Mouse (Mus musculus): ENCODE data around the gene Usp44. TPM values are rescaled to one million over a fixed set of nuclear protein-coding genes. Genes with fewer than 3 reads are reported as not detected.
"Not testable (repeated sequence)": the region's sequence is repeated elsewhere in the genome, so short reads cannot be mapped to it uniquely, and the experiment has no call there.

Usp44 gene
- under 1 TPM in 4 of 26 experiments, not detected in 22; 0.21 to 0.45 (median 0.27) TPM for total RNA-seq (2018; cell fraction: chromatin; rRNA removed)
- total RNA-seq (2018; cell fraction: cytosol; rRNA removed): under 1 TPM in 13 of 26 experiments, not detected in 13; 0.03 to 0.13 (median 0.06) TPM
- under 1 TPM in 14 of 26 experiments, not detected in 12; 0.17 to 0.84 (median 0.29) TPM for total RNA-seq (2018; cell fraction: nucleus; rRNA removed)
- 0.08 TPM in 1 of 3 replicates, not detected in the others for polyA plus RNA-seq (2018)

DNA sequence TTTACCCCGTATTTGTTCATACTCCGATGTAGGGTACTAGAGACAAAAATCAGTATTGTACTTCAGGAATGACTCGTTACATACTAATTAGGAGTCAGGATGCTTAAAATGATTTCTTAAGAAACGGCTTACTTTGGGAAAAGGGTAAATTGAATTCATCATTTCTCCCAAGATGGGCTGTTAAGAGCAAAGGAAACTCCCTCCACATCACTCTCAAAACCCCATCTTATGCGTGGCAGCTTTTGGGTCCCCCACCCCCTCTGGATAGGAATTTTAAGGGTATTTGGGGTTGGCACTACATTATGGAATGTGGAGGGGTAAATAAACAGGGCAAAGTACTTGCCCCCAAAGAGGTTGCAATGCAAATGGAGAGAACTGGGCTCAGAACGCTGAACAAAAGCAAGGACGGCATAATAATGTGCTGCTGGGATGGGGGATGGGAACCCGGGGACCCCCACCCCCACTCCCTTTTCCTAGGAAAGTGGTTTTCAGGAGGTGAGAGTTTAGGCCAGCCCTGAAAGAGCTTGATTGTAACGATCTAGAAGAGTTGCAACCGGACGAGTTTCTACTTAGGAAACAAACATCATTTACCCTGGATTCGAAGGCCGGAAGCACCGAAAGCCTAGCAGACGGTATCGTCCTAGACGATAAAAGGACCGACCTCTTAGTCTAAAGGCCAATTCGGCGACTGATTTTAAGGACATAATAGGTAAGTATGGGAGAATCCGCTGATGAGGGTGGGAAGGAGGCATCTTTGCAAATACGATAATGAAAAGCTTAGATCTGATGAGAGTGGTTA is at the start of gene Usp44:
Gene Usp44, plus strand, starts transcription at position 625 of the 799 bp plus-strand sequence.
- Histone ChIP-seq H3K27ac (no peak within 1 kb of the TSS), H3K4me3 (ENCODE audit: inconsistent target) (no peak within 1 kb of the TSS), H3K79me2 (ENCODE audit: inconsistent target) (no peaks in the 10 kb centered on the region), H3K36me3 (ENCODE audit: inconsistent target) (no peaks in the 10 kb centered on the region)
- WGBS (ENCODE audit: missing documents): 80% methylated on average over 21 of the region's 22 CpGs

DNA sequence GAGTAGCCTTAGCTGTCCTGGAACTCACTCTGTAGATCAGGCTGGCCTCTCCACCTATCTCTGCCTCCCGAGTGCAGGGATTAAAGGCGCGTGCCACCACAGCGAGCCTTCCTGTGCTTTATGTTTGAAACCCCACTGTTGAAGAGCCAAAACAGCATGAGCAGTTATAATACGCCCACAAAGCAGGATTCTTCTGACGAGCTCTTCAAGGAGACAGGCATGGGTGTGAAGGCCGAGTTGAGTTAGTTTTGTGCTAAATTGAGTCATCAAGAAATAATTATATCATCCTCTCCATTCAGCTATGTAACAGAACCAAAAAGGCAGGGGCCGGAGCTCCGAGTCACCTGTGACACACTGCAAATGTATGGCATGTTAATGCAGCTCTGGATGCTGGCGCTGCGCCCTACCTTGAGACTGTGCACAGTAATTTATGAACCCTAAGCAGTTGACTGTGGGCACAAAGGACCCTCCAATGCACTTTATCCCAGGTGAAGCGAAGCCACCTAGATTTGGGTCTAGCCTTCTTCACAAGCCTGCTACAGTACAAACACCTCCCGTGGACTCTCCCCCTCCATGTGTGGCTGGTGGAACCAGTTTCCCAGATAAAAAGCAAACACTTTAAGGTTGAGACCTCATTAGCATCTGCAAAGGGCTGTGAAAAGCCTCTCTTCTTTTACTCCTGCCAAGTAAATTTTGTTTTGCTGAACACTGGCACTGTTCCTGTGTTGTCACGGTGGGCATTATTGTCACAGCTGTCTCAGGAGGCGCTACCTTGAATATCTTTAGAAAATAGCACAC is 47.9 kb upstream of the Usp44 start:
- no peak overlapping the region for H3K4me3 ChIP-seq (ENCODE audit: inconsistent target)
- H3K79me2 ChIP-seq (ENCODE audit: inconsistent target): no peaks in the 10 kb centered on the region
- 92% methylated on average over 14 of the region's 15 CpGs for WGBS (ENCODE audit: missing documents)
- no peak overlapping the region for H3K27ac ChIP-seq
- no peaks in the 10 kb centered on the region for H3K36me3 ChIP-seq (ENCODE audit: inconsistent target)

DNA sequence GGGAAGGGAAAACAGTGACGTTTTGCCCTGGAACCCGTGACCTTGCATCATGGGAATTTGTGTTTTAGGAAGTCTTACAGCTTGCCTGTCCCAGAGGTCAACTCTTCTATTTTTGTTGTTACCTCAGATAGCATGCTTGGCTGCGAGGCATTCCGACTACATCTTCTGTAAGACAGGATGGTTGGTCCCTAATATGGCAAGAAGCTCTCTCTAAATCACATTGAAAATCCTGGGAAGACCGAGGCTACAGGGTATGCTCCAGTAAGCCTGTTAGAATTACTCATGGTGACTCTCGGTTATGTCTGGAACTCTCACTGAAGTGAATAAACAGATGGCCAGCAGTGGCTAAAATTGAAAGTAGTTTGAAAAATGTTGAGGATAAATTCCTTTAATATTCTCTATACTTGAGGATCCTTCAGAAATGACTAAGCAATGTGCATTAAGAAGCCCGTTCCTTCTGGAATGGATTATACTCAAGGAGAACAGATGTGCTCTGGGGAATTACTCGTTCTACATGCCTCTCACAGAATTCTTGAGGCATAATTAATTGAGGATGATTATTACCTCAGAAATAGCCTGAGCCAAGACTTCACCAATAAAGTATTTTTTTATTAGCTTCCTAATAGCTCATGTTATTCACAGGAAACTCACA is 31.5 kb upstream of the Usp44 start:
- Histone ChIP-seq H3K27ac (no peak overlapping the region), H3K4me3 (ENCODE audit: inconsistent target) (no peak overlapping the region), H3K79me2 (ENCODE audit: inconsistent target) (no peaks in the 10 kb centered on the region), H3K36me3 (ENCODE audit: inconsistent target) (no peaks in the 10 kb centered on the region)
- 84% methylated on average over 8 of the region's 8 CpGs for WGBS (ENCODE audit: missing documents)

DNA sequence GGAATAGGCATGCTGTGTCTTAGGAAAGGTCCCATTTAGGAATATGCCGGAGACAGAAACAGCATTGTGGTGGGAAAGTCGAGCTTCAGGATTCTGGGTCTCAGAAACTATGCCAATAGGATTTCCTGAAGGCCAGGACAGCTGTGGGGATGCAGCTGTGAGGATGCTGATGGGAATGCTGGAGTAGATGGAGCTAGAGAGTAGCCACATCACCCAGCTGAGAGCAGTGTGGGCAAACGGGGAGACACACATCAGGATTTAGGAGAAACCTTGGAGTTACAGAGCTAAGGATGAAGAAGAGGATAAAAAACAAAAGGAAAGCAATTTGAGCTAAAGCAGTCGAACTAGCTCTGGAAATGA is 31.0 kb upstream of the Usp44 start:
- Histone ChIP-seq H3K4me3 (ENCODE audit: inconsistent target) (no peak overlapping the region), H3K27ac (no peak overlapping the region), H3K36me3 (ENCODE audit: inconsistent target) (no peaks in the 10 kb centered on the region), H3K79me2 (ENCODE audit: inconsistent target) (no peaks in the 10 kb centered on the region)
- 81% methylated on average over 4 of the region's 4 CpGs for WGBS (ENCODE audit: missing documents)

DNA sequence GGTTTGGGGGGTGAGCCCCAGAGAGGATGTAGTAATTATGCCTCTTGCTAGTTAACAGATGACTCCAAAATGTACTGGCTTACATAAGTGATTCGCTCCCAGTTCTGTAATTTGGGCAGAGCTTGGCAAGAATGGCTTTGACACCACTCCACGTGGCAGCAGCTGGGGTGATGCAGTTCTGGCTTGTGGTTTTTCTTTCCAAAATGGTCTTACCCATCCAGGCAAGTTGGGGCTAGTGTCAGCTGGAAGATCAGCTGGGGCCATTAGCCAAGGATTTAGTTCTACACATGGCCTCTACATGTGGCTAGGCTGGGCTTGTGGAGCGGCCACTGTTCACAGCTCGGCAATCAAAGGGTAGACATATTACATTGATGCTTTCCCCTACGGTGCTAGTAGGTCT is 30.5 kb upstream of the Usp44 start:
- H3K27ac ChIP-seq: no peak overlapping the region
- H3K36me3 ChIP-seq (ENCODE audit: inconsistent target): no peaks in the 10 kb centered on the region
- H3K79me2 ChIP-seq (ENCODE audit: inconsistent target): no peaks in the 10 kb centered on the region
- no peak overlapping the region for H3K4me3 ChIP-seq (ENCODE audit: inconsistent target)
- 85% methylated on average over 5 of the region's 5 CpGs for WGBS (ENCODE audit: missing documents)

DNA sequence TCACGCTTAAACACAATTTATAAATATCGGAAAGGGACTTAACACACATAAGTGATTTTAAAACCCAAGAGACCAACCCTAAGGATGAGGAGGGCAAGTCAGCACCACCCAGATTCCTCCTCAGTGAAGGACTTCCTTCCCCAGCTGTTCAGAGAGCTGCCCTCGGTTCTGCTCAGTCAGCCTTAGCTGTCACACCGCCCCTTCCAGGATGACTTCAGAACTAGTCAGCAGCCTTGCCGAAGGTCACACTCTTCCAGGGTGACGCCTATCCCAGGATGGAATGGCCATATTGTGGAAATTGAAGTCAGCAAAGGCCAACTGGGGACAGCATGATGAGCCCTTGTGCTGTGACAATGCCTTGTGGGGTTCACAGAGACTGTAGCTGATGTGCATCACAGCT is 28.2 kb upstream of the Usp44 start:
- no peaks in the 10 kb centered on the region for H3K36me3 ChIP-seq (ENCODE audit: inconsistent target)
- WGBS (ENCODE audit: missing documents): 49% methylated on average over 6 of the region's 6 CpGs
- peak overlapping the region; percentile 36 for H3K27ac ChIP-seq
- no peaks in the 10 kb centered on the region for H3K79me2 ChIP-seq (ENCODE audit: inconsistent target)
- no peak overlapping the region for H3K4me3 ChIP-seq (ENCODE audit: inconsistent target)

DNA sequence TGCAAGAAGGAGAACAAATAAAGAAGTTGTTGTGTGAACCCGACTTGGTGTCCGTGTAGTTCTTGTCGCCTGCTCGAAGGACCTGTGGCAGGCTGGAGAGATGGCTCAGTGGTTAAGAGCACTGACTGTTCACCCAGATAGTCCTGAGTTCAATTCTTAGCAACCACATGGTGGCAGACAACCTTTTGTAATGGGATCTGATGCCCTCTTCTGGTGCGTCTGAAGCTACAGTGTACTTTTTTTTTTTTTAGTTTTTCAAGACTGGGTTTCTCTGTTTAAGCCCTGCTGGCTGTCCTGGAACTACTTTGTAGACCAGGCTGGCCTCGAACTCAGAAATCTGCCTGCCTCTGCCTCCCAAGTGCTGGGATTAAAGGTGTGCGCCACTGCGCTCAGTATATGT is 21.9 kb upstream of the Usp44 start:
- WGBS (ENCODE audit: missing documents): 92% methylated on average over 8 of the region's 8 CpGs
- H3K27ac ChIP-seq; H3K4me3 ChIP-seq (ENCODE audit: inconsistent target); H3K79me2 ChIP-seq (ENCODE audit: inconsistent target); H3K36me3 ChIP-seq (ENCODE audit: inconsistent target): not testable (repeated sequence)

DNA sequence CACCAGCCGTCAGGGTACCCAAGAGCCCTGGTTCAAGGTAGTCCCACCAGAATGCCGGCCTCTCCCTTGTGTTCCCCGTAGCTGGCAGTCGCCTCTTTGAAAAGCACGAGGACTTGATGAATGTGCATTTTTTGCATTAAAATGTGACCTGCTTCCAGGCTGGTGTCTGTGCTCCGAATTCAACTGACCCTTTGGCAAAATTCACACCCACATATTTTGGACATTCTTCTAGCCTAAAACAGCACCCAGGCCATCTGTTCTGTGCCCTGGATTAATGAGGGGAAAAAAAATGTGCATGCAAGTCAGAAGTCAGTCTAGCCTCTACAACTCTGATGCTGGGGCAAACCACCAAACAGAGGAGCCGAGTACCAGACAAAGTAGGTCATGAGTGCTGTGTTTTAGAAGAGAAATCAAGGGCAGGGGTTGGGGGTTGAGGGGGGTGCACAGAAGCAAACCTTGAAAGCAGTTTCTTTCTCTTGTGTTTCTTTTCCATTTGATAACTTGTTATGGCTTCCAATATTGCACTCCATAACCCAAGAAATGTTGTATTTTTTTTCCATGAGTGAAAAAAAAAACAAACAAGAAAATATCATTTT is 20.7 kb upstream of the Usp44 start:
- Histone ChIP-seq H3K79me2 (ENCODE audit: inconsistent target) (no peaks in the 10 kb centered on the region), H3K27ac (no peak overlapping the region), H3K36me3 (ENCODE audit: inconsistent target) (no peaks in the 10 kb centered on the region), H3K4me3 (ENCODE audit: inconsistent target) (no peak overlapping the region)
- WGBS (ENCODE audit: missing documents): 79% methylated on average over 7 of the region's 7 CpGs

DNA sequence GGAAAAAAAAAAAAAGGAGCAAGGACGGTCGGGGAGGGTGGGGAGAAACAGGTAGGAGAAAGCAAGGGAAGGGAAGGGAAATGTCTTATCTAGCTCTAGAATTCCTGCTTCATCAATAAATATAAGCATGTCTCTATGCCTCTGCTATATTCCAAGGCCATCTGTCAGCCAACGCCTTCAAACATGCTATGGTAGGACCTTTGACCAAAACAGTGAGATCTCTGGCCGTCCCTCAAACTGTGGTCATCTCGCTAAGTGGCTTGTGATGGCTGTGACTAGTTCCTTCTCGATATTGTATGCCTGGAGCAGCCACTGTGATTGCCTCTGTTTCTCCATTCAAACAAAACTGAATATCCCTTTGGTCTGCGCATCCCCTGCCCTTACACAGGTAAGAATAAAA is 19.3 kb upstream of the Usp44 start:
- no peaks in the 10 kb centered on the region for H3K79me2 ChIP-seq (ENCODE audit: inconsistent target)
- H3K36me3 ChIP-seq (ENCODE audit: inconsistent target): no peaks in the 10 kb centered on the region
- no peak overlapping the region for H3K27ac ChIP-seq
- H3K4me3 ChIP-seq (ENCODE audit: inconsistent target): no peak overlapping the region
- WGBS (ENCODE audit: missing documents): 96% methylated on average over 6 of the region's 7 CpGs

DNA sequence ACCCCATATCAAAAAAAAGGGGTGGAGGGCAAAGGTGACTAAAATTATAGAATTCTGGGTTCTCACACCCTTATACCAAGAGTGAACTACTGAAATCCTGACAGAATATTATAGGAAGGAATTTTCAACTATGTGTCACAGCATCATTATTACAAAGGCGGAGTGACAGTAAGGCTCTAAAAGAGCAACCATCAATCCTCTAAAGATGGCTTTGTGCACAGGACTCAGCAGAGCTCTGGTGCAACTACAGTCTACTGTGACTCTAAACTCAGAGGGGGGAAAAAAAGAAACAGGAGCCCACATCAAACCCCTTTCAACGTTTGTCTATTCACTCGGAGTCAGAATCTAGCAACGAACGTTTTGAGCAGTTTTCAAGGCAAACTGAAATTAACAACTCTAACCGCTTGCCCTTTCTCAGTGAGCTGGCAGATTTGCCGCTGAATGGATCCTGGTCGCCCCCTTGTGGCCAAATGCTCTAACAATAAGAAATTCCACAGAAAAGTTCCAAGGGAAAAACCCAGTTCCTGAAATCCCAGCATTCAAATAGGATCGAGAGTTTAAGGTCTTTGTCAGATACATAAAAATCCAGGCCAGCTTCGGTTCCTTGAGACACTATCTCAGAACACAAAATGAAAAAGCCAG is 18.5 kb upstream of the Usp44 start:
- Histone ChIP-seq H3K36me3 (ENCODE audit: inconsistent target) (no peaks in the 10 kb centered on the region), H3K4me3 (ENCODE audit: inconsistent target) (no peak overlapping the region), H3K27ac (no peak overlapping the region), H3K79me2 (ENCODE audit: inconsistent target) (no peaks in the 10 kb centered on the region)
- 21% methylated on average over 10 of the region's 10 CpGs for WGBS (ENCODE audit: missing documents)

DNA sequence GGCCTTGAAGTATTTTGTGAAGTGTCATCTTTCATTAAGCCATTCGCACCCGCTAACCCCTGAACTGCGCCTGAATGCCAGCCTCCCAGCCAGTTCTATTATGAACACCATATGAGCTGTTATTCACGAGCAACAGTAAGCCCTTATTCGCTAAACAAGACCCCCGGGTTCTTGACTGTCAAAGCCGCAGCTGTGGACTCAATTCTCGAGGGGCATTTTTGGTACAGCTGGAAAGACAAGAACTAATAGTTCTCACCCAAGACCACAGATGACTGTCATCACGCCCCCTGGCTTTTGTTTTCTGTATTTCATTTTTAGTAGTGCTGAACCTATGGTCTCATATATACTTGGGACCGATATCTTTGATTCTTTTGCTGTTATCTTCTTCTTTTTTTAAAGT is 17.6 kb upstream of the Usp44 start:
- WGBS (ENCODE audit: missing documents): 81% methylated on average over 10 of the region's 10 CpGs
- Histone ChIP-seq H3K79me2 (ENCODE audit: inconsistent target) (no peaks in the 10 kb centered on the region), H3K27ac (no peak overlapping the region), H3K4me3 (ENCODE audit: inconsistent target) (no peak overlapping the region), H3K36me3 (ENCODE audit: inconsistent target) (no peaks in the 10 kb centered on the region)

DNA sequence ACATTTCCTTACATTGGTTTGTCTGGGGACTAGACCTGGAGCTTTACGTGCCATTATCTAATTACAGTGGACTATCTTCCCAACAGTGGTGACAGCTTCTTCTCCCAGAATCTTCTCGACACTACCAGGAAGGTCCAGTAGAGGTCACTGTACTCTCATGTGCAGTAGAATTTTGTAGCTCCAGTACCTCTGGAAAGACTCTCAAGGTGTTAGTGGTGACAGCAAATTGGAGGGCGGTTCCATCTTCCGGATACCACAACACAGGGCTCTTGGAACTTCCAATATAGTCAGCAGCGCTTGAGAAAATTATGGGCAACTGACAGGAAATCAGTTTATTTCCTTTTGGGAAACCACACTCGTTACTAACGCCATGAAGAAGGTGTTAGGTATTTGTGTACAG is 12.7 kb upstream of the Usp44 start:
- Histone ChIP-seq H3K27ac (no peak overlapping the region), H3K79me2 (ENCODE audit: inconsistent target) (no peaks in the 10 kb centered on the region)
- WGBS (ENCODE audit: missing documents): 20% methylated on average over 7 of the region's 7 CpGs

DNA sequence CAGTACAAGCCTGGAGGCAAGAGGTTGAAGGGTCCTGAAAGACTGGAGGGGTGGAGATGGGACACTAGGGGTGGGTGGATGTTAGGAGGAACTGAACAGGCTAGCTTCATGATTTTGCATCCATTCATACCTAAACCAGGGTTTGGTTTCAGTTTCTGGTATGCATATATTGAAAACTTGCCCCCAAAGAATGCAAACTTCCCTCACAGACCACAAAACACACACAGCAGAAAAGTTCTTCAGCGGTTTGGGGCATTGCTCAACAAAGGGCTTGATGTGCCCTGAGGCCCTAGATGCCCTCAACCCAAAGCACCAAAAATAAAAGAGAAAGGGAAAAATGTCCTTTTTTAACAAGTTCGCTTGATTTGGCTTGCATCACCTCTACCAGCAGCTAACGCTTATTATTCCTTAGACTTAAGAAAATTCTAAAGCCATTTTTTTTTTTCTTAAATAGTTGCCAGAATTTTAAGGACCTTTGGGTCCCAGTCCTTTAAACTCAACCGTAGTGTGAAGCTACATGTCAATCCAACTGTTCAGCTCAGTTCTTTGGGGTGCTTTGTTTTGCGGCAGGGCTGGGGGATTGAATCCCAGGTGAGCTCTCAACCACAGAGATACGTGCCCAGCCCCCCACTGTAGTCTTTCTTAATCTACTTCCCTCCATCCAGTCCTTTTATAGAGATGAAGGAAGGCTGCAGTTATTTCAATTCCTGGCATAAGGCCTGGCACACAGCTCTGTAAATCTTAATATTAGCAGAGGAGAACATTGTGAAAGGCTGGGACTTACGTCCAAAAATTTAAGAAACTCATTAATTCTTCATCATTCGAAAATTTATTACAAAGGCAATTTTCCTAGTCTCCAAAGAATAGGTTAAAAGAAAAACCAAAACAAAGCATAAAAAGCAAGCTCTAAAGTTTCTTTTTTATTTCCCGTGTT is 1.2 kb upstream of the Usp44 start:
- Histone ChIP-seq H3K79me2 (ENCODE audit: inconsistent target) (no peaks in the 10 kb centered on the region), H3K36me3 (ENCODE audit: inconsistent target) (no peaks in the 10 kb centered on the region), H3K27ac (no peak overlapping the region), H3K4me3 (ENCODE audit: inconsistent target) (no peak overlapping the region)
- WGBS (ENCODE audit: missing documents): 24% methylated on average over 9 of the region's 9 CpGs

More for the DNA sequence above, 12.7 kb upstream of the Usp44 start:
- H3K36me3 ChIP-seq (ENCODE audit: inconsistent target): no peaks in the 10 kb centered on the region
- no peak overlapping the region for H3K4me3 ChIP-seq (ENCODE audit: inconsistent target)
